In the genomic region with DNA sequence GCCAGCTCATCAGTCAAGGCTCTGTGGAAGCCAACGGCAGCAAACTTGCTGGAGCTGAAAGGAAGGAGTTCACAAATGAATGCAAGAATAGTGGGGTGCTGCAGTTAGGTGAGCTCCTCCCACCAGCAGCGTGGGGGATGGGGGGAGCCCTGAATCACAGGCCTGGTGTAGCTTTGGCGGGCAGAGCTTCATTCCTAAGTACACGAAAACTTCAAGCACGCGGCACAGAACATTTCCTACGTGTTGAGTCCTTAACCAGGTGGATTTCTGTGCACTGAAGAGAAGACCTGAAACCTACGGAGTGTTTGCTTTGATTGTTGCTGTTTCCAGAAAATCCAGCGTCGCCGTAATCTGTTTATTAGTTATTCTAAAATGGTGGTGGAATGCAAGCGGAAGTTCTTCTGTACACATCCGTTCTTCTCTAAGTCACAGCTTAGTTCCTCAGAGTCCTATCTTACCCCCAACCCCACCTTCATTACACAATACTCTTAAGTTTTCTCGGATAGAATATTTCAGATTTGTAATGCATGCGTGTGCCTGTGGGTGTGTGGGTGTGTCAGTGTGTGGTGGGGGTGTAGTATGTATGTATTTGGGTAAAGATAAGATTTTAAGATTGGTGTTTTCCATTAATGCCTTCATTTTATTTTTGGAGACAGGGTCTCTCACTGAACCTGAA, we compare ENCODE assay signal across 10 mouse cellular contexts. TPM values are rescaled to one million over a fixed set of nuclear protein-coding genes. Genes with fewer than 3 reads are reported as not detected.
DNase-seq lines count a peak whose midpoint lies in the region; ATAC-seq lines count a peak whose summit lies in the region.
"Had no signal": no experiment of that assay in that cellular context is flagged by ENCODE, and none has a peak within 500 bp of the region (broad histone marks: within the 10 kb centered on the region; RNA-seq: fewer than 3 reads in every experiment).

No protein-coding gene starts in this region.

- peaks cover 3% of the 10 kb centered on the region; the same call in 1 of the 2 replicates for H3K4me1 ChIP-seq in embryonic facial prominence, embryonic 15.5 days
- H3K4me1 ChIP-seq in limb, embryonic 10.5 days = peaks cover 10% of the 10 kb centered on the region
- peaks cover 11% of the 10 kb centered on the region for H3K4me1 ChIP-seq in midbrain, embryonic 13.5 days (replicated peaks)

- DNase-seq in embryo, embryonic 11 days = peak; percentile 30
- no peak for DNase-seq in embryo, embryonic 9.5 days (ENCODE audit: extremely low spot score)
- DNase-seq in limb, embryonic 10.5 days (ENCODE audit: low spot score) = no peak
- DNase-seq in urinary bladder, postnatal 14 days (ENCODE audit: low spot score) = no peak
- DNase-seq in thymus, postnatal 14 days = no peak
- no peak for DNase-seq in heart, adult 8-10 months (ENCODE audit: low spot score)
- DNase-seq: cerebellum, postnatal 10 days; gastrocnemius, postnatal 14 days had no signal

- WGBS in embryonic facial prominence, embryonic 15.5 days = 40% methylated on average over 15 of the region's 15 CpGs
- WGBS in limb, embryonic 10.5 days = 52% methylated on average over 15 of the region's 15 CpGs
- 50% methylated on average over 15 of the region's 15 CpGs for WGBS in midbrain, embryonic 13.5 days

- no peaks in the 10 kb centered on the region for H3K36me3 ChIP-seq in embryonic facial prominence, embryonic 15.5 days
- peaks cover 6% of the 10 kb centered on the region; the same call in 1 of the 2 replicates for H3K36me3 ChIP-seq in limb, embryonic 10.5 days
- no peaks in the 10 kb centered on the region for H3K36me3 ChIP-seq in midbrain, embryonic 13.5 days

- H3K4me2 ChIP-seq in embryonic facial prominence, embryonic 15.5 days (replicated peaks) = peak overlapping the region; percentile 23; the same call in 1 of the 2 replicates
- peak overlapping the region; percentile 51 for H3K4me2 ChIP-seq in midbrain, embryonic 13.5 days (replicated peaks)

- no peak overlapping the region for H3K27ac ChIP-seq in embryonic facial prominence, embryonic 15.5 days (replicated peaks)
- H3K27ac ChIP-seq in limb, embryonic 10.5 days = peak overlapping the region; percentile 53; the same call in 1 of the 2 replicates
- no peak overlapping the region for H3K27ac ChIP-seq in midbrain, embryonic 13.5 days

- H3K4me3 ChIP-seq in embryonic facial prominence, embryonic 15.5 days (replicated peaks) = 0 out of 2 replicates have a peak overlapping the region, but pooled peaks have one; percentile 2
- H3K4me3 ChIP-seq in limb, embryonic 10.5 days = no peak overlapping the region
- peak overlapping the region; percentile 24 for H3K4me3 ChIP-seq in midbrain, embryonic 13.5 days (replicated peaks)

- no peak overlapping the region for H3K9ac ChIP-seq in embryonic facial prominence, embryonic 15.5 days
- H3K9ac ChIP-seq in midbrain, embryonic 13.5 days (replicated peaks) = no peak overlapping the region

- H3K27me3 ChIP-seq in embryonic facial prominence, embryonic 15.5 days = no peaks in the 10 kb centered on the region
- no peaks in the 10 kb centered on the region for H3K27me3 ChIP-seq in limb, embryonic 10.5 days (ENCODE audit: low read depth, poor library complexity, severe bottlenecking)
- 0 out of 2 replicates have a peak, but pooled peaks cover 3% of the 10 kb centered on the region for H3K27me3 ChIP-seq in midbrain, embryonic 13.5 days

- ATAC-seq in embryonic facial prominence, embryonic 15.5 days (ENCODE audit: insufficient number of reproducible peaks, low FRiP score, low TSS enrichment, low read depth) = no peak
- ATAC-seq in midbrain, embryonic 13.5 days = no peak

- H3K9me3 ChIP-seq in embryonic facial prominence, embryonic 15.5 days (replicated peaks) = no peaks in the 10 kb centered on the region
- no peaks in the 10 kb centered on the region for H3K9me3 ChIP-seq in limb, embryonic 10.5 days (replicated peaks)
- H3K9me3 ChIP-seq in midbrain, embryonic 13.5 days = no peaks in the 10 kb centered on the region

RNA-seq across cellular contexts. Expression of gene Hsd17b11, which starts 18.3 kb away (rescaled TPM):
- polyA plus RNA-seq in embryonic facial prominence, embryonic 15.5 days (2015; fragmentation: Nextera tagmentation; extraction: Ambion mirVana) = 3.8 and 4.0 TPM in 2 replicates
- 1.9 and 2.4 TPM in 2 replicates for polyA plus RNA-seq in limb, embryonic 10.5 days (2016; fragmentation: Nextera tagmentation; extraction: Ambion mirVana)
- 1.2 and 1.8 TPM in 2 replicates for polyA plus RNA-seq in midbrain, embryonic 13.5 days (2015; fragmentation: Nextera tagmentation; extraction: Ambion mirVana)
- 10 to 100 TPM; 26.5 to 30.0 (median 27.4) TPM for total RNA-seq in heart, adult 8-10 months (2022)

RNA-seq across cellular contexts. Expression of gene Hsd17b13, which starts 26.2 kb away (rescaled TPM):
- polyA plus RNA-seq in embryonic facial prominence, embryonic 15.5 days (2015; fragmentation: Nextera tagmentation; extraction: Ambion mirVana) = 0.45 TPM in 1 of 2 replicates, not detected in the other
- not detected in 2 replicates for polyA plus RNA-seq in limb, embryonic 10.5 days (2016; fragmentation: Nextera tagmentation; extraction: Ambion mirVana)
- polyA plus RNA-seq in midbrain, embryonic 13.5 days (2015; fragmentation: Nextera tagmentation; extraction: Ambion mirVana) = not detected in 2 replicates
- not detected for total RNA-seq in heart, adult 8-10 months (2022)
- total RNA-seq: gastrocnemius, postnatal 14 days had no signal

RNA-seq across cellular contexts. Expression of gene Nudt9, which starts 42.7 kb away (rescaled TPM):
- polyA plus RNA-seq in embryonic facial prominence, embryonic 15.5 days (2015; fragmentation: Nextera tagmentation; extraction: Ambion mirVana) = 58.9 and 62.7 TPM in 2 replicates
- 63.0 and 63.8 TPM in 2 replicates for polyA plus RNA-seq in limb, embryonic 10.5 days (2016; fragmentation: Nextera tagmentation; extraction: Ambion mirVana)
- polyA plus RNA-seq in midbrain, embryonic 13.5 days (2015; fragmentation: Nextera tagmentation; extraction: Ambion mirVana) = 54.8 and 58.2 TPM in 2 replicates
- total RNA-seq in heart, adult 8-10 months (2022) = 10 to 100 TPM; 53.8 to 58.9 (median 56.7) TPM
